Mouse (Mus musculus): Measurements from ENCODE around the gene Spo11. TPM values are rescaled to one million over a fixed set of nuclear protein-coding genes. Genes with fewer than 3 reads are reported as not detected.

The Spo11 gene
- polyA plus RNA-seq, 1 experiment, result not detected

- H3K27ac ChIP-seq (replicated peaks; ENCODE audit: low read depth, low read length), result no peak overlapping the region
- no peaks in the 10 kb centered on the region for H3K4me1 ChIP-seq (ENCODE audit: control insufficient read depth, insufficient read depth, insufficient read length, low read length)
- no peak overlapping the region for H3K4me3 ChIP-seq (ENCODE audit: insufficient read depth, low read depth, low read length)
Observed at GRCm38 (mm10) chr2:172940799-172941163, 36.7 kb upstream of the Spo11 start.

GRCm38 (mm10) chr2:172949051-172949450 is 28.4 kb upstream of the Spo11 start:
- no peak overlapping the region for H3K4me3 ChIP-seq (ENCODE audit: insufficient read depth, low read depth, low read length)
- no peaks in the 10 kb centered on the region for H3K4me1 ChIP-seq (ENCODE audit: control insufficient read depth, insufficient read depth, insufficient read length, low read length)
- H3K27ac ChIP-seq (replicated peaks; ENCODE audit: low read depth, low read length), result no peak overlapping the region

GRCm38 (mm10) chr2:172950119-172950676 is 27.3 kb upstream of the Spo11 start:
- no peak overlapping the region for H3K4me3 ChIP-seq (ENCODE audit: insufficient read depth, low read depth, low read length)
- no peak overlapping the region for H3K27ac ChIP-seq (replicated peaks; ENCODE audit: low read depth, low read length)
- H3K4me1 ChIP-seq (ENCODE audit: control insufficient read depth, insufficient read depth, insufficient read length, low read length), result no peaks in the 10 kb centered on the region

GRCm38 (mm10) chr2:172950722-172951121 is 26.8 kb upstream of the Spo11 start:
- H3K27ac ChIP-seq (replicated peaks; ENCODE audit: low read depth, low read length), result no peak overlapping the region
- H3K4me3 ChIP-seq (ENCODE audit: insufficient read depth, low read depth, low read length), result no peak overlapping the region
- H3K4me1 ChIP-seq (ENCODE audit: control insufficient read depth, insufficient read depth, insufficient read length, low read length), result no peaks in the 10 kb centered on the region

- Histone ChIP-seq H3K4me3 (ENCODE audit: insufficient read depth, low read depth, low read length) (no peak overlapping the region), H3K4me1 (ENCODE audit: control insufficient read depth, insufficient read depth, insufficient read length, low read length) (no peaks in the 10 kb centered on the region), H3K27ac (replicated peaks; ENCODE audit: low read depth, low read length) (no peak overlapping the region)
Observed at GRCm38 (mm10) chr2:172951976-172952375, 25.5 kb upstream of the Spo11 start.

- Histone ChIP-seq H3K27ac (replicated peaks; ENCODE audit: low read depth, low read length) (no peak overlapping the region), H3K4me1 (ENCODE audit: control insufficient read depth, insufficient read depth, insufficient read length, low read length) (no peaks in the 10 kb centered on the region), H3K4me3 (ENCODE audit: insufficient read depth, low read depth, low read length) (no peak overlapping the region)
Observed at GRCm38 (mm10) chr2:172958579-172958978, 18.9 kb upstream of the Spo11 start.

GRCm38 (mm10) chr2:172959006-172959768 is 18.3 kb upstream of the Spo11 start:
- H3K4me3 ChIP-seq (ENCODE audit: insufficient read depth, low read depth, low read length), result no peak overlapping the region
- no peak overlapping the region for H3K27ac ChIP-seq (replicated peaks; ENCODE audit: low read depth, low read length)
- no peaks in the 10 kb centered on the region for H3K4me1 ChIP-seq (ENCODE audit: control insufficient read depth, insufficient read depth, insufficient read length, low read length)

GRCm38 (mm10) chr2:172960350-172960749 is 17.1 kb upstream of the Spo11 start:
- Histone ChIP-seq H3K4me1 (ENCODE audit: control insufficient read depth, insufficient read depth, insufficient read length, low read length) (no peaks in the 10 kb centered on the region), H3K27ac (replicated peaks; ENCODE audit: low read depth, low read length) (no peak overlapping the region), H3K4me3 (ENCODE audit: insufficient read depth, low read depth, low read length) (no peak overlapping the region)

- no peaks in the 10 kb centered on the region for H3K4me1 ChIP-seq (ENCODE audit: control insufficient read depth, insufficient read depth, insufficient read length, low read length)
- H3K27ac ChIP-seq (replicated peaks; ENCODE audit: low read depth, low read length), result no peak overlapping the region
- H3K4me3 ChIP-seq (ENCODE audit: insufficient read depth, low read depth, low read length), result no peak overlapping the region
Observed at GRCm38 (mm10) chr2:172961211-172961610, 16.3 kb upstream of the Spo11 start.

GRCm38 (mm10) chr2:172965249-172965648 is 12.3 kb upstream of the Spo11 start:
- Histone ChIP-seq H3K4me1 (ENCODE audit: control insufficient read depth, insufficient read depth, insufficient read length, low read length) (no peaks in the 10 kb centered on the region), H3K4me3 (ENCODE audit: insufficient read depth, low read depth, low read length) (no peak overlapping the region), H3K27ac (replicated peaks; ENCODE audit: low read depth, low read length) (no peak overlapping the region)

- H3K4me3 ChIP-seq (ENCODE audit: insufficient read depth, low read depth, low read length), result no peak overlapping the region
- H3K27ac ChIP-seq (replicated peaks; ENCODE audit: low read depth, low read length), result no peak overlapping the region
- H3K4me1 ChIP-seq (ENCODE audit: control insufficient read depth, insufficient read depth, insufficient read length, low read length), result no peaks in the 10 kb centered on the region
Observed at GRCm38 (mm10) chr2:172966480-172966879, 11.0 kb upstream of the Spo11 start.

- Histone ChIP-seq H3K4me1 (ENCODE audit: control insufficient read depth, insufficient read depth, insufficient read length, low read length) (no peaks in the 10 kb centered on the region), H3K4me3 (ENCODE audit: insufficient read depth, low read depth, low read length) (no peak overlapping the region)
Observed at GRCm38 (mm10) chr2:172971865-172972264, 5.6 kb upstream of the Spo11 start.

GRCm38 (mm10) chr2:172973806-172974565 is 3.5 kb upstream of the Spo11 start:
- H3K4me1 ChIP-seq (ENCODE audit: control insufficient read depth, insufficient read depth, insufficient read length, low read length), result no peaks in the 10 kb centered on the region
- no peak overlapping the region for H3K27ac ChIP-seq (replicated peaks; ENCODE audit: low read depth, low read length)
- H3K4me3 ChIP-seq (ENCODE audit: insufficient read depth, low read depth, low read length), result no peak overlapping the region

More at GRCm38 (mm10) chr2:172971865-172972264, 5.6 kb upstream of the Spo11 start:
- no peak overlapping the region for H3K27ac ChIP-seq (replicated peaks; ENCODE audit: low read depth, low read length)

GRCm38 (mm10) chr2:172974701-172975100 is 2.8 kb upstream of the Spo11 start:
- Histone ChIP-seq H3K4me3 (ENCODE audit: insufficient read depth, low read depth, low read length) (no peak overlapping the region), H3K27ac (replicated peaks; ENCODE audit: low read depth, low read length) (no peak overlapping the region), H3K4me1 (ENCODE audit: control insufficient read depth, insufficient read depth, insufficient read length, low read length) (no peaks in the 10 kb centered on the region)

GRCm38 (mm10) chr2:172975159-172975558 is 2.3 kb upstream of the Spo11 start:
- Histone ChIP-seq H3K4me1 (ENCODE audit: control insufficient read depth, insufficient read depth, insufficient read length, low read length) (no peaks in the 10 kb centered on the region), H3K4me3 (ENCODE audit: insufficient read depth, low read depth, low read length) (no peak overlapping the region), H3K27ac (replicated peaks; ENCODE audit: low read depth, low read length) (no peak overlapping the region)

All from brown adipose tissue, adult 24 weeks (tissue).